Mouse (Mus musculus): ENCODE results near the gene Nrtn. TPM values are rescaled to one million over a fixed set of nuclear protein-coding genes. Genes with fewer than 3 reads are reported as not detected.

Gene Nrtn
- total and polyA plus RNA-seq, 3 experiments, result not detected

GRCm38 (mm10) chr17:56756703-56757399, 479 bp downstream of the Nrtn start:
- TF ChIP-seq CTCF (IDR thresholded peaks at IDR 0.05; ENCODE audit: low read depth, low read length) (no peak), GATA2 (IDR thresholded peaks at IDR 0.05; ENCODE audit: borderline replicate concordance, low read depth, low read length) (no peak), POLR2AphosphoS5 (IDR thresholded peaks at IDR 0.05; ENCODE audit: insufficient replicate concordance, low read depth, low read length) (no peak), GATA1 (IDR thresholded peaks at IDR 0.05; ENCODE audit: borderline replicate concordance, low read length) (no peak), TAL1 (conservative IDR thresholded peaks at IDR 0.05; ENCODE audit: low read depth, low read length) (no peak)
- Histone ChIP-seq H3K4me3 (ENCODE audit: low read depth, low read length) (peak overlapping the region; percentile 16; the same call in 1 of the 2 replicates), H3K36me3 (replicated peaks) (no peaks in the 10 kb centered on the region), H3K27me3 (ENCODE audit: insufficient read depth, low read length) (peaks cover 53% of the 10 kb centered on the region), H3K9me3 (replicated peaks) (peaks cover 41% of the 10 kb centered on the region), H3K4me1 (ENCODE audit: insufficient read depth, low read depth, low read length) (peaks cover 23% of the 10 kb centered on the region)
- DNase-seq (ENCODE audit: low spot score), result no peak
- no peak for ATAC-seq (ENCODE audit: extremely low read depth, insufficient number of reproducible peaks, low FRiP score, poor library complexity, severe bottlenecking)

- ATAC-seq (ENCODE audit: extremely low read depth, insufficient number of reproducible peaks, low FRiP score, poor library complexity, severe bottlenecking), result no peak
- Histone ChIP-seq H3K36me3 (replicated peaks) (no peaks in the 10 kb centered on the region), H3K9me3 (replicated peaks) (peaks cover 52% of the 10 kb centered on the region), H3K4me3 (ENCODE audit: low read depth, low read length) (no peak overlapping the region), H3K27me3 (ENCODE audit: insufficient read depth, low read length) (peaks cover 60% of the 10 kb centered on the region), H3K4me1 (ENCODE audit: insufficient read depth, low read depth, low read length) (0 out of 2 replicates have a peak, but pooled peaks cover 3% of the 10 kb centered on the region)
- no peak for DNase-seq (ENCODE audit: low spot score)
- TF ChIP-seq GATA1 (IDR thresholded peaks at IDR 0.05; ENCODE audit: borderline replicate concordance, low read length) (no peak), GATA2 (IDR thresholded peaks at IDR 0.05; ENCODE audit: borderline replicate concordance, low read depth, low read length) (no peak), TAL1 (conservative IDR thresholded peaks at IDR 0.05; ENCODE audit: low read depth, low read length) (no peak), CTCF (IDR thresholded peaks at IDR 0.05; ENCODE audit: low read depth, low read length) (no peak), POLR2AphosphoS5 (IDR thresholded peaks at IDR 0.05; ENCODE audit: insufficient replicate concordance, low read depth, low read length) (no peak)
Observed at GRCm38 (mm10) chr17:56754271-56755185, 2.8 kb downstream of the Nrtn start.

GRCm38 (mm10) chr17:56753452-56753851, 3.9 kb downstream of the Nrtn start:
- peaks cover 62% of the 10 kb centered on the region for H3K27me3 ChIP-seq (ENCODE audit: insufficient read depth, low read length)
- ATAC-seq (ENCODE audit: extremely low read depth, insufficient number of reproducible peaks, low FRiP score, poor library complexity, severe bottlenecking) (no peak), DNase-seq (ENCODE audit: low spot score) (no peak)
- no peaks in the 10 kb centered on the region for H3K4me1 ChIP-seq (ENCODE audit: insufficient read depth, low read depth, low read length)
- peaks cover 41% of the 10 kb centered on the region for H3K9me3 ChIP-seq (replicated peaks)
- no peaks in the 10 kb centered on the region for H3K36me3 ChIP-seq (replicated peaks)
- no peak overlapping the region for H3K4me3 ChIP-seq (ENCODE audit: low read depth, low read length)
- TF ChIP-seq CTCF (IDR thresholded peaks at IDR 0.05; ENCODE audit: low read depth, low read length), result no peak
- TF ChIP-seq GATA2 (IDR thresholded peaks at IDR 0.05; ENCODE audit: borderline replicate concordance, low read depth, low read length), result no peak
- TF ChIP-seq GATA1 (IDR thresholded peaks at IDR 0.05; ENCODE audit: borderline replicate concordance, low read length), result no peak
- TF ChIP-seq POLR2AphosphoS5 (IDR thresholded peaks at IDR 0.05; ENCODE audit: insufficient replicate concordance, low read depth, low read length), result no peak
- no peak for TF ChIP-seq TAL1 (conservative IDR thresholded peaks at IDR 0.05; ENCODE audit: low read depth, low read length)

GRCm38 (mm10) chr17:56751404-56752072, 5.8 kb downstream of the Nrtn start:
- no peak for ATAC-seq (ENCODE audit: extremely low read depth, insufficient number of reproducible peaks, low FRiP score, poor library complexity, severe bottlenecking)

GRCm38 (mm10) chr17:56744173-56744572, 13.2 kb downstream of the Nrtn start:
- TF ChIP-seq TAL1 (conservative IDR thresholded peaks at IDR 0.05; ENCODE audit: low read depth, low read length), result no peak
- no peak for TF ChIP-seq CTCF (IDR thresholded peaks at IDR 0.05; ENCODE audit: low read depth, low read length)
- TF ChIP-seq GATA1 (IDR thresholded peaks at IDR 0.05; ENCODE audit: borderline replicate concordance, low read length), result no peak
- TF ChIP-seq POLR2AphosphoS5 (IDR thresholded peaks at IDR 0.05; ENCODE audit: insufficient replicate concordance, low read depth, low read length), result no peak
- TF ChIP-seq GATA2 (IDR thresholded peaks at IDR 0.05; ENCODE audit: borderline replicate concordance, low read depth, low read length), result no peak
- Histone ChIP-seq H3K4me1 (ENCODE audit: insufficient read depth, low read depth, low read length) (peaks cover 10% of the 10 kb centered on the region; the same call in 1 of the 2 replicates), H3K36me3 (replicated peaks) (no peaks in the 10 kb centered on the region), H3K4me3 (ENCODE audit: low read depth, low read length) (no peak overlapping the region), H3K27me3 (ENCODE audit: insufficient read depth, low read length) (peaks cover 70% of the 10 kb centered on the region), H3K9me3 (replicated peaks) (no peaks in the 10 kb centered on the region)
- ATAC-seq (ENCODE audit: extremely low read depth, insufficient number of reproducible peaks, low FRiP score, poor library complexity, severe bottlenecking) (no peak), DNase-seq (ENCODE audit: low spot score) (no peak)

More at GRCm38 (mm10) chr17:56751404-56752072, 5.8 kb downstream of the Nrtn start:
- H3K4me1 ChIP-seq (ENCODE audit: insufficient read depth, low read depth, low read length), result 0 out of 2 replicates have a peak, but pooled peaks cover 5% of the 10 kb centered on the region
- TF ChIP-seq CTCF (IDR thresholded peaks at IDR 0.05; ENCODE audit: low read depth, low read length), result no peak
- TF ChIP-seq TAL1 (conservative IDR thresholded peaks at IDR 0.05; ENCODE audit: low read depth, low read length), result no peak
- TF ChIP-seq GATA2 (IDR thresholded peaks at IDR 0.05; ENCODE audit: borderline replicate concordance, low read depth, low read length), result no peak
- no peak for TF ChIP-seq POLR2AphosphoS5 (IDR thresholded peaks at IDR 0.05; ENCODE audit: insufficient replicate concordance, low read depth, low read length)
- no peak for TF ChIP-seq GATA1 (IDR thresholded peaks at IDR 0.05; ENCODE audit: borderline replicate concordance, low read length)
- peaks cover 23% of the 10 kb centered on the region for H3K9me3 ChIP-seq (replicated peaks)
- no peaks in the 10 kb centered on the region for H3K36me3 ChIP-seq (replicated peaks)
- no peak for DNase-seq (ENCODE audit: low spot score)
- no peak overlapping the region; the same call in 1 of the 2 replicates for H3K4me3 ChIP-seq (ENCODE audit: low read depth, low read length)
- peaks cover 75% of the 10 kb centered on the region for H3K27me3 ChIP-seq (ENCODE audit: insufficient read depth, low read length)
